Mouse (Mus musculus) heart, embryonic 16.5 days (tissue): ENCODE measurements around the gene Mtf1. TPM values are rescaled to one million over a fixed set of nuclear protein-coding genes. Genes with fewer than 3 reads are reported as not detected.
A peak's percentile ranks its signal among the peaks of the same experiment; 100 is the strongest.

Source experiments
- ATAC-seq: fragments of 200-750 bp; cut with Nextera tagmentation; replicated peaks from 2 replicates; pipeline ENCODE4 v1.8.0; 2017; ENCODE audit warnings: moderate number of reproducible peaks; ENCODE audit not compliant: insufficient read depth, low FRiP score; ENCODE audit errors: extremely low read depth
- H3K27ac ChIP-seq: fragments of 300-500 bp; sonication (generic); 2 replicates; pipeline ENCODE4 v1.5.1; 2014; ENCODE audit warnings: mild to moderate bottlenecking, low read length, control low read depth, moderate library complexity
- H3K27me3 ChIP-seq: fragments of 300-500 bp; sonication (generic); 2 replicates; pipeline ENCODE4 v1.6.1; 2014; ENCODE audit warnings: low read length, mixed read lengths; ENCODE audit not compliant: control insufficient read depth, insufficient read depth
- H3K36me3 ChIP-seq: fragments of 300-500 bp; sonication (generic); 2 replicates; pipeline ENCODE4 v1.6.1; 2014; ENCODE audit not compliant: control insufficient read depth, insufficient read depth
- H3K4me1 ChIP-seq: fragments of 300-500 bp; sonication (generic); 2 replicates; pipeline ENCODE4 v1.6.1; 2014; ENCODE audit warnings: low read length, mixed read lengths; ENCODE audit not compliant: control insufficient read depth, insufficient read depth
- H3K4me2 ChIP-seq: fragments of 300-500 bp; sonication (generic); 2 replicates; pipeline ENCODE4 v1.6.1; 2014; ENCODE audit warnings: low read depth, mild to moderate bottlenecking, control low read depth, low read length
- H3K4me3 ChIP-seq: fragments of 300-500 bp; sonication (generic); 2 replicates; pipeline ENCODE4 v1.5.1; 2014; ENCODE audit warnings: mild to moderate bottlenecking, control low read depth, low read length
- H3K9ac ChIP-seq: fragments of 300-500 bp; sonication (generic); 2 replicates; pipeline ENCODE4 v1.6.1; 2014; ENCODE audit warnings: low read length, control low read depth
- H3K9me3 ChIP-seq: fragments of 300-500 bp; sonication (generic); replicated peaks from 2 replicates; pipeline ENCODE4 v1.6.1; 2016; ENCODE audit warnings: low read length; ENCODE audit not compliant: control insufficient read depth
- WGBS: fragments of 180-500 bp; shearing (Covaris S2); extraction: QIAGEN DNeasy Blood & Tissue Kit; methylation state at CpG from one replicate; pipeline ENCODE4 v1.1.7; 2014; 5-methylcytosine and 5-hydroxymethylcytosine counted together
- polyA plus RNA-seq: library from polyadenylated mRNA; unstranded; fragments of >200 nt; fragmentation: Nextera tagmentation; extraction: Ambion mirVana; gene quantifications from 2 replicates; pipeline ENCODE4 v1.2.1, GENCODE M21; 2015

The Mtf1 gene
- 11.5 and 13.0 TPM in 2 replicates for polyA plus RNA-seq

DNA sequence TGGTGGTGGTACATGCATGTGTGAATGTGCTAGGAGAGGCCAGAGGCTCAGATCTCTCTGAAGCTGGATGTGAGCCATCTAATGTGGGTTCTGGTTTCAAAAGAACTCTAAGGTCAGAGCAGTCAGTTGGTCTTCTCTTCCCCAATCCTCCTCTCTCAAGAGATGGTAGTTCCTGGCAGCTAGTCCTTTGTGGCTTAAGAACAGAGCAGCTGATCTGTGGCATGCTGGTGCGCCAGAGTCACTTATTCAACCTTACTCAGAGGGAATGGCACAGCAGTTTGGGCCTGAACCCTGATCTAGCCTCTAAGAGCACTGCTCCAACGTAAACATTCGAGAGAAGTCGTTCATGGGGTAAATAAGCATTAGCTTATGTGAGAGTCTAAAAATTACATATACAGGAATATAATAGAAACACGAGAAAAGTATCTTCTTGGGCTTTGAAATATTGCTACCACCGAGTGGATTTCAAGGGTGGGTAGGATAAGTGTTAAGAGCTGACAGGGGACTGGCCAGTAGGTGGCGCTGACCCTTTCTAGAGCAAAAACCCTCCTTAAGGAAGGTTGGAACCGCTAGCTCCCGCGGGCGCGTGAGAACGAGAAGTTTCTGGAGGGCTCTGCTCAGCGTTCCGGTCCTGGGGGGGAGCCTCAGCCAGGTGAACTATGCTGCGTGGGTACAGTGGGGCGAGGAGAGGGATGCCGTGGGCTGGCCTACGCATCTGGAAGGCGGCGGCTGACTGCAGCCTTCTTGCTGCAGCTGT, at the start of gene Mtf1:
Gene Mtf1, plus strand, starts transcription at position 553 of the 757 bp plus-strand sequence.
- H3K9me3 ChIP-seq = no peaks in the 10 kb centered on the region
- ATAC-seq = peak; percentile 76
- WGBS = 5% methylated on average over 21 of the region's 21 CpGs
- peaks cover 12% of the 10 kb centered on the region for H3K4me1 ChIP-seq
- peak within 1 kb of the TSS; percentile 97 for H3K27ac ChIP-seq
- H3K36me3 ChIP-seq = peaks cover 23% of the 10 kb centered on the region
- peak within 1 kb of the TSS; percentile 87 for H3K4me2 ChIP-seq
- peak within 1 kb of the TSS; percentile 94 for H3K4me3 ChIP-seq
- no peaks in the 10 kb centered on the region for H3K27me3 ChIP-seq
- peak within 1 kb of the TSS; percentile 96 for H3K9ac ChIP-seq

DNA sequence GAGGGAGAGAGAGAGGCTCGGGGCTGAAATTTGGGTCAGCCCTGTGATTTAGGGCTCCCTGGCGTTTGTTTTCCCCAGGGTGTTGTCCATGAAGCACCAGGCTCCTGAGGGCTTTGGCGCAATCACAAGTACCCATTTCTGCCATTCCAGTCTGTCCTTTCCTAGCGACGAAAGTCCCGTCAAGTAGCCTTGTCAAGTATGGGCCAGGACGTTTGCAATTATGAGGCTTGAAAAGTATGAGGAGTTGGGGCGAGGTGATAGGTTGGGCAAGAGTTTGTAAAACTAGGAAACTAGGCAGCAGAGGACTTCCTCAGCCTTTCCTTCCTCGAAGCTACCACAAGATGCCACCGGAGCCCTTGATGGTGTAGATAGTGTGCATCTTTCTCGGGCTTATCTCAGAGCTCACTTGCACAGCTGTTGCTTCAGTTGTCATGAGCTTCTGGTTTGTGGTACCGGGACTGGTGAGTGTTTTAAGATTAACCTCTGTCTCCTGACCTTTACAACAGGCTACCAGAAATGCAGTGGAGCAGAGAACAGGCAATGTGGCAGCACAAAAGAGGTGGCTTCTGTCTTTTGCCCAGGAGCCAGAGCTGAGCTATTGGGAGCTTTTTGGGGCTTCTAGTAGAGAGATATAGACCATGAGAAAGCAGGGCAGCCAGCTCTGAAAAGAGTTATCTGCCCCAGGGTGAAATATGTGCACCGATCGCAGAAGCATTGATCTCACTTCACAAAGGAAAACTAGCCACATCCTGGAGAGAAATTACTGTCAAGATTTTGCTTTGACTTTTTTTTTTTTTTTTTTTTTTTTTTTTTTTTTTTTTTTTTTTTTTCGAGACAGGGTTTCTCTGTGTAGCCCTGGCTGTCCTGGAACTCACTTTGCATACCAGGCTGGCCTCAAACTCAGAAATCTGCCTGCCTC, 49.4 kb upstream of the Mtf1 start:
- peak overlapping the region; percentile 61 for H3K4me3 ChIP-seq
- H3K27ac ChIP-seq = 0 out of 2 replicates have a peak overlapping the region, but pooled peaks have one; percentile 16
- no peaks in the 10 kb centered on the region for H3K36me3 ChIP-seq
- 10% methylated on average over 15 of the region's 15 CpGs for WGBS
- H3K27me3 ChIP-seq = no peaks in the 10 kb centered on the region
- peaks cover 36% of the 10 kb centered on the region for H3K4me1 ChIP-seq
- peak overlapping the region; percentile 72 for H3K4me2 ChIP-seq
- H3K9me3 ChIP-seq = no peaks in the 10 kb centered on the region
- peak overlapping the region; percentile 76 for H3K9ac ChIP-seq
- ATAC-seq = no peak

DNA sequence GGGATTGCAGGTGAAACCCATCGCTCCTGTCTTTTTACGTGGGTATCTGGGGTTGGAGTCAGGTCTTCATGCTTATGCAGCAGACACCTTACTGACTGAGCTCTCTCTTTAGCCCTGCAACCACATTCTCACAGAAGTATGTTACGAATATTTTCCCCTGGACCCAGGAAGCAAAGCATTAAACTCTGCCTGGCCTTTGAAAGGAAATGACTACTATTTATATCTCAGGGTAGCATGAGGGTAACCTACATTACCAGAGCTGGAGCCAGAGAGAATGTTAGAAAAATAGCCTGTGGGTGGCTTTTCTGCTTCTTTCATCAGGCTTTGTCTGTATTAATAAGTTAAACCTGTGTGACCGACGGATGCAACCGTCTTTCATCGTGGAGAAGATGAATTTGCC, 46.4 kb upstream of the Mtf1 start:
- Histone ChIP-seq H3K9ac (no peak overlapping the region; the same call in 1 of the 2 replicates), H3K4me3 (no peak overlapping the region), H3K27me3 (no peaks in the 10 kb centered on the region), H3K9me3 (no peaks in the 10 kb centered on the region), H3K36me3 (no peaks in the 10 kb centered on the region), H3K27ac (no peak overlapping the region), H3K4me2 (no peak overlapping the region; the same call in 1 of the 2 replicates), H3K4me1 (peaks cover 40% of the 10 kb centered on the region)
- no peak for ATAC-seq
- 57% methylated on average over 7 of the region's 7 CpGs for WGBS

DNA sequence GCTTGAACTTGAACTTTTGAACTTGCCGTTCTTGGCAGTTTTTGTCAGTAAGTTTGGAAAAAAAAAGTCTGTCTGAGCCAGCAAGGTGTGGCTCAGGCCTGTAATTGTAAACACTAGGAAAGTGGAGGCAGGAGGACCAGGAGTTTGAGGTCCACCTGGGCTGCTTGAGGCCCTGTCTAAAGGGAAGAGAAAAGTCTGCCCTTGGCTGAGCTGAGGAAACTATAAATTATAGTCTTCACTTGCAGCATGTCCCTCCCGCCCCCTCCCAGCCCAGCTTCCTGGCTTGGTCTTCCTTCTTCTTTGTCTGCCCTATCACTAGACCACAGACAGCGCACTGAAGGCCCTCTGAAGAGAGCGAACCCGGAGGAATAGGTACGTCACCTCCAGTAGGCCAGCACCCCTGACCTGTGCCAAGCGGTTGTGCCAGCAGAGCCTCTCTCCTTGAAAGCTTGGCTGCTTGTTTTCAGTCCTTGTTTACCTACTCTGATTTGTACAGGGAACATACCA, 42.5 kb upstream of the Mtf1 start:
- H3K4me2 ChIP-seq = no peak overlapping the region
- no peak for ATAC-seq
- no peaks in the 10 kb centered on the region for H3K9me3 ChIP-seq
- no peak overlapping the region for H3K4me3 ChIP-seq
- no peaks in the 10 kb centered on the region for H3K27me3 ChIP-seq
- WGBS = 73% methylated on average over 7 of the region's 7 CpGs
- H3K36me3 ChIP-seq = no peaks in the 10 kb centered on the region
- H3K27ac ChIP-seq = no peak overlapping the region; the same call in 1 of the 2 replicates
- no peak overlapping the region for H3K9ac ChIP-seq
- peaks cover 22% of the 10 kb centered on the region for H3K4me1 ChIP-seq

DNA sequence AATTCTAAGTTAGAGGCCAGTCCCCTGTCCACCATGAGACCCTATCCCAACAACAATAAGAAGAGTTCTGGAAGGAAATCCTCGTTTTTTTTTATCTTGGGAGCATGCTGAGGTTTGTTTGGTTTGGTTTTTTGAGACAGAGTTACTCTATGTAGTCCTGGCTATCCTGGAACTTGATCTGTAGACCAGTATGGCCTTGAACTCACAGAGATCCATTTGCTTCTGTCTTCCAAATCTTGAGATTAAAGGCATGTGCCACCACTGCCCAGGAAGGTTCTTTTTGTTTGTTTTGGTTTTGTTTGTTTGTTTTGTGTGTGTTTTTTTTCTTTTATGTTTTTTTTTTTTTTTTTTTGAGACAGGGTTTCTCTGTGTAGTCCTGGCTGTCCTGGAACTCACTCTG, 40.7 kb upstream of the Mtf1 start:
- Histone ChIP-seq H3K9me3 (no peaks in the 10 kb centered on the region), H3K36me3 (no peaks in the 10 kb centered on the region), H3K4me1 (peaks cover 9% of the 10 kb centered on the region), H3K27me3 (no peaks in the 10 kb centered on the region), H3K4me2 (no peak overlapping the region), H3K4me3 (no peak overlapping the region), H3K27ac (no peak overlapping the region), H3K9ac (no peak overlapping the region)
- WGBS = 26% methylated on average over 1 of the region's 1 CpGs
- ATAC-seq = no peak

DNA sequence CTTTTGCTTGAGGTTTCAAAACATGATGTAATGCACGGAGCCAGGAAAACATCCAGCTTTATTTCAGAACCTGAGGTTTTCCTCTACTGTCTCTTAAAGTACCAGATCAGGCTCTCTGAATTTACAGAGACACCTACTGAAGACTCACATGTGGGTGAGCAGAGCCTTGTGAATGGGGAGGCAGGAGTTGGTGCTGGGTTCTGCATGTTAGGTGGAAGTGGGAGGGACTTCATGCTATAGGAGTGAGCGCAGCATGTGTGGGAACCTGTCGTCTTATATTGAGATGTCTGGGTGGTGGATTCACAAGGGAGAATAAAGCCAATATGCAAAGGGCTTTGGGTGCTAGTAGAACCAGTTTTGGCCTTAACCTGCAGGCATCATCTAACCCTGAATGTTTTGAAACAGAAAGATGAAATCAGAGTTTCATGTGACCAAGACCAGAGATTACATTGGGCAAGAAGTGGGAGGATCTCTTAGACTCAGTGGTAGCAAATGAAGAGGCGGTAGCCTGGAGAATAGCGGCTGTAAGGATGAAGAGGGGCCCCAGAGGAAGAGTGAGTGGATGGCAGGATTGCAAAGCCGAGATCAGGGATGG, 38.9 kb upstream of the Mtf1 start:
- Histone ChIP-seq H3K4me3 (no peak overlapping the region), H3K4me2 (no peak overlapping the region), H3K36me3 (no peaks in the 10 kb centered on the region), H3K9ac (no peak overlapping the region), H3K4me1 (peaks cover 13% of the 10 kb centered on the region), H3K27ac (no peak overlapping the region), H3K27me3 (no peaks in the 10 kb centered on the region), H3K9me3 (no peaks in the 10 kb centered on the region)
- WGBS = 82% methylated on average over 6 of the region's 6 CpGs
- no peak for ATAC-seq

DNA sequence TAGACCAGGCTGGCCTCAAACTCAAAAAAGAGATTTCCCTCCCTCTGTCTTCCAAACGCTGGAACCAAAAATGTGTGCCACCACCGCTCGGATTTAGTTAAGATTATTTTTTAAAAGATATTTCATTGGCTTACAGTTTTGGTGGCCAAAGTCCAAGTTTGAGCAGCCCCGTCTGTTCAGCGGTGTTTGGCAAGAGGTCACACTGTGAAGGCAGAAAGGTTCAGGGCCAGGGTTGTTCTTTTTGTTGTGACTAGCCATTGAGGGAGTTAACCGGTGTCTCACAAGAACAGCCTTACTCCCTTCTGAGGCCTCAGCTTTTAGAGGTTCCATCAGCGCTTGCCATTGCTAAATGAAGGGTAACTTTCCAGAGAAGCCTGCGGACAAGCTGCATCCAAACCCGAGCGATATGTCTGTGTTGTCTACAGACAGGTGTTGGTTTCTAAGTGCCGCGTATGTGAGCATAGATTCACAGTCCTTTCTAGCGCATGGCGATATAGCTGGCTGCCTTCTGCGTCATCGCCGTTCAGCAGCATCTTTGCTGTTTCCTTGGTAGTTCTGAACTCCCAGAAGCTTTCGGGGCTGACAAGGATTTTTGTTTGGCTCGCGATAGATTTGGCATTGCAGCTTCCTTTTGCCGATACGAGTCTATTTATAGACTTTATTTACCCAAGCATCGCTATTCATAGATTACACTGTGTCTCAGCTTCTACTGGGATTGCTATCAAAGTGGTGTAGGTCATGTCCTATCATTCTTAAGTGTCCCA, 35.9 kb upstream of the Mtf1 start:
- H3K27me3 ChIP-seq = no peaks in the 10 kb centered on the region
- no peaks in the 10 kb centered on the region for H3K9me3 ChIP-seq
- H3K4me2 ChIP-seq = no peak overlapping the region
- peaks cover 8% of the 10 kb centered on the region for H3K4me1 ChIP-seq
- WGBS = 57% methylated on average over 23 of the region's 23 CpGs
- no peaks in the 10 kb centered on the region for H3K36me3 ChIP-seq
- no peak for ATAC-seq
- H3K9ac ChIP-seq = no peak overlapping the region
- H3K27ac ChIP-seq = no peak overlapping the region
- H3K4me3 ChIP-seq = no peak overlapping the region

DNA sequence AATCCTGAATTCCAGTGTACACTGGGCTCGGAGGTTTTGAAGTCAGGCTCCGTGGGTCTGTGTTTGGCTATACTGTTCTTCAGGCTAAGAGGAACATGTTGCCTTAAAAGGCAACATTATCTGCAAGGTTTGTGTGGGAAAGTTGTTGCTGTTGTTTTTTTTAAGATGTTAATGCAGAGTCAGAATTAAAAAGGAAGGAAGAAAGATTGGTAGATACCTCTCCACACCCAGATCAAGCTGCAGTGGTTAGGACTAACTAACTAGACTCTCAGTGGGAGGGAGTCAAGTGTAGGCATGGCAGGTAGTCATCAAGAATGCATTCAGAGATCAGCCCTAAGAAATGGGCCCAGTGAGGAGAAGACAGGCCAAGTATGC, 35.4 kb upstream of the Mtf1 start:
- no peak overlapping the region for H3K4me2 ChIP-seq
- H3K4me3 ChIP-seq = no peak overlapping the region
- H3K9ac ChIP-seq = no peak overlapping the region
- H3K36me3 ChIP-seq = no peaks in the 10 kb centered on the region
- WGBS = 28% methylated on average over 2 of the region's 2 CpGs
- no peak overlapping the region for H3K27ac ChIP-seq
- no peaks in the 10 kb centered on the region for H3K27me3 ChIP-seq
- no peak for ATAC-seq
- peaks cover 8% of the 10 kb centered on the region for H3K4me1 ChIP-seq
- no peaks in the 10 kb centered on the region for H3K9me3 ChIP-seq
